20 mouse cellular contexts compared by ENCODE assay signal in genomic region chr15:81852411-81853000, GRCm38 (mm10). TPM values are rescaled to one million over a fixed set of nuclear protein-coding genes. Genes with fewer than 3 reads are reported as not detected.
DNase-seq lines count a peak whose midpoint lies in the region; ATAC-seq and TF ChIP-seq lines count a peak whose summit lies in the region.
"Had no signal": no experiment of that assay in that cellular context is flagged by ENCODE, and none has a peak within 500 bp of the region (broad histone marks: within the 10 kb centered on the region; RNA-seq: fewer than 3 reads in every experiment).

No protein-coding gene starts in this region.

- no peaks in the 10 kb centered on the region for H3K27me3 ChIP-seq in cerebellum, adult 2 months (ENCODE audit: control insufficient read depth, insufficient read depth, low read length)
- H3K27me3 ChIP-seq in kidney, postnatal 0 days (ENCODE audit: insufficient read depth, low read length) = no peaks in the 10 kb centered on the region
- no peaks in the 10 kb centered on the region for H3K27me3 ChIP-seq in liver, embryonic 13.5 days
- H3K27me3 ChIP-seq: forebrain, embryonic 13.5 days; hindbrain, embryonic 12.5 days; intestine, embryonic 15.5 days; neural tube, embryonic 15.5 days; Patski had no signal

- H3K36me3 ChIP-seq in kidney, postnatal 0 days (ENCODE audit: insufficient read depth, low read length) = peaks cover 33% of the 10 kb centered on the region
- peaks cover 61% of the 10 kb centered on the region for H3K36me3 ChIP-seq in liver, embryonic 13.5 days

- H3K27ac ChIP-seq in cerebellum, adult 2 months (ENCODE audit: insufficient read depth, low read length) = peak overlapping the region; percentile 55
- H3K27ac ChIP-seq in kidney, postnatal 0 days = peak overlapping the region; percentile 31; the same call in 1 of the 2 replicates
- peak overlapping the region; percentile 72 for H3K27ac ChIP-seq in liver, embryonic 13.5 days
- H3K27ac ChIP-seq: forebrain, embryonic 13.5 days; hindbrain, embryonic 12.5 days; intestine, embryonic 15.5 days; layer of hippocampus, adult 2 months; limb, embryonic 10.5 days; midbrain, embryonic 10.5 days; neural tube, embryonic 15.5 days had no signal

- peak overlapping the region; percentile 11 for H3K4me3 ChIP-seq in cerebellum, adult 2 months (replicated peaks; ENCODE audit: insufficient read depth, low read depth, low read length)
- no peak overlapping the region for H3K4me3 ChIP-seq in kidney, postnatal 0 days (replicated peaks; ENCODE audit: low read depth, low read length)
- no peak overlapping the region for H3K4me3 ChIP-seq in liver, embryonic 13.5 days (replicated peaks)
- H3K4me3 ChIP-seq: forebrain, embryonic 13.5 days; hindbrain, embryonic 12.5 days; intestine, embryonic 15.5 days; layer of hippocampus, adult 2 months; limb, embryonic 10.5 days; midbrain, embryonic 10.5 days; myocyte; neural tube, embryonic 15.5 days had no signal

- peaks cover 43% of the 10 kb centered on the region for H3K4me1 ChIP-seq in cerebellum, adult 2 months (ENCODE audit: control insufficient read depth, insufficient read depth, low read length)
- H3K4me1 ChIP-seq in kidney, postnatal 0 days (replicated peaks; ENCODE audit: insufficient read depth, low read length) = 0 out of 2 replicates have a peak, but pooled peaks cover 7% of the 10 kb centered on the region
- peaks cover 46% of the 10 kb centered on the region for H3K4me1 ChIP-seq in liver, embryonic 13.5 days (replicated peaks)

- H3K9ac ChIP-seq in kidney, postnatal 0 days (ENCODE audit: low read depth, low read length) = no peak overlapping the region
- no peak overlapping the region for H3K9ac ChIP-seq in liver, embryonic 13.5 days
- H3K9ac ChIP-seq: forebrain, embryonic 13.5 days; hindbrain, embryonic 12.5 days; intestine, embryonic 15.5 days; neural tube, embryonic 15.5 days had no signal

- no peak for TF ChIP-seq CTCF in cerebellum, adult 2 months (IDR thresholded peaks at IDR 0.05; ENCODE audit: borderline replicate concordance, insufficient read depth, low read depth, low read length)
- no peak for TF ChIP-seq CTCF in kidney, postnatal 0 days (IDR thresholded peaks at IDR 0.05; ENCODE audit: low read depth)

- 13% methylated on average over 9 of the region's 9 CpGs for WGBS in cerebellum, adult 2 months
- WGBS in kidney, postnatal 0 days = 80% methylated on average over 9 of the region's 9 CpGs
- WGBS in liver, embryonic 13.5 days (ENCODE audit: insufficient replicate concordance) = 85% methylated on average over 9 of the region's 9 CpGs

- H3K4me2 ChIP-seq in kidney, postnatal 0 days (ENCODE audit: low read length) = no peak overlapping the region
- 0 out of 2 replicates have a peak overlapping the region, but pooled peaks have one; percentile 12 for H3K4me2 ChIP-seq in liver, embryonic 13.5 days
- H3K4me2 ChIP-seq: forebrain, embryonic 13.5 days; hindbrain, embryonic 12.5 days; intestine, embryonic 15.5 days; neural tube, embryonic 15.5 days had no signal

- TF ChIP-seq POLR2A in cerebellum, adult 2 months (IDR thresholded peaks at IDR 0.05; ENCODE audit: borderline replicate concordance, insufficient read depth, low read length) = no peak

- peak; percentile 56 to 71 for DNase-seq in cerebellum, adult 2 months
- DNase-seq in cerebellum, postnatal 4 days (ENCODE audit: low spot score in 2 of 2) = no peak
- no peak for DNase-seq in kidney, postnatal 0 days (ENCODE audit: low spot score)
- DNase-seq in kidney, postnatal 14 days = no peak
- peak; percentile 55 for DNase-seq in brain, adult 2 months (ENCODE audit: low read depth, low spot score)
- no peak for DNase-seq in liver, embryonic 13.5 days
- DNase-seq in lung, postnatal 36 days = no peak
- DNase-seq: lung, adult 2 months; lung, postnatal 4 days had no signal

- no peaks in the 10 kb centered on the region for H3K9me3 ChIP-seq in kidney, postnatal 0 days (replicated peaks; ENCODE audit: low read length)
- no peaks in the 10 kb centered on the region for H3K9me3 ChIP-seq in liver, embryonic 13.5 days (replicated peaks)
- H3K9me3 ChIP-seq: forebrain, embryonic 13.5 days; hindbrain, embryonic 12.5 days; intestine, embryonic 15.5 days; limb, embryonic 10.5 days; midbrain, embryonic 10.5 days; neural tube, embryonic 15.5 days had no signal

- no peak for ATAC-seq in kidney, postnatal 0 days (replicated peaks; ENCODE audit: low FRiP score, low read depth)
- no peak for ATAC-seq in liver, embryonic 13.5 days (ENCODE audit: low read depth)
- ATAC-seq in granulocyte monocyte progenitor cell, adult 5-6 weeks (replicated peaks; ENCODE audit: poor library complexity, severe bottlenecking) = no peak
- ATAC-seq: activated CD4-positive, CD25-positive, alpha-beta regulatory T cell, adult 4 months; forebrain, embryonic 13.5 days; intestine, embryonic 15.5 days; Patski had no signal

RNA-seq across cellular contexts. Expression of gene Tob2, which starts 6.1 kb away (rescaled TPM):
- polyA plus RNA-seq in cerebellum, adult 2 months (2012; rRNA removed) = 36.9 and 51.5 TPM in 2 replicates
- 22.5 and 27.7 TPM in 2 replicates for polyA plus RNA-seq in kidney, postnatal 0 days (2015; fragmentation: Nextera tagmentation; extraction: Ambion mirVana)
- 9.0 and 11.9 TPM in 2 replicates for polyA plus RNA-seq in liver, embryonic 13.5 days (2015; fragmentation: Nextera tagmentation; extraction: Ambion mirVana)
- 35.0 and 39.6 TPM in 2 replicates for total RNA-seq in granulocyte monocyte progenitor cell, adult 5-6 weeks (2014; fragmentation: Nextera tagmentation)
- total RNA-seq in granulocyte monocyte progenitor cell, adult 5-6 weeks (2017) = 14.7 and 19.3 TPM in 2 replicates

RNA-seq across cellular contexts. Expression of gene Phf5a, which starts 19.2 kb away (rescaled TPM):
- polyA plus RNA-seq in cerebellum, adult 2 months (2012; rRNA removed) = 62.4 and 67.3 TPM in 2 replicates
- 103 and 110 TPM in 2 replicates for polyA plus RNA-seq in kidney, postnatal 0 days (2015; fragmentation: Nextera tagmentation; extraction: Ambion mirVana)
- 132 and 139 TPM in 2 replicates for polyA plus RNA-seq in liver, embryonic 13.5 days (2015; fragmentation: Nextera tagmentation; extraction: Ambion mirVana)
- 101 and 107 TPM in 2 replicates for total RNA-seq in granulocyte monocyte progenitor cell, adult 5-6 weeks (2014; fragmentation: Nextera tagmentation)
- 79.2 and 148 TPM in 2 replicates for total RNA-seq in granulocyte monocyte progenitor cell, adult 5-6 weeks (2017)

RNA-seq across cellular contexts. Expression of gene Aco2, which starts 19.6 kb away (rescaled TPM):
- polyA plus RNA-seq in cerebellum, adult 2 months (2012; rRNA removed) = 621 and 638 TPM in 2 replicates
- polyA plus RNA-seq in kidney, postnatal 0 days (2015; fragmentation: Nextera tagmentation; extraction: Ambion mirVana) = 263 and 285 TPM in 2 replicates
- 105 and 122 TPM in 2 replicates for polyA plus RNA-seq in liver, embryonic 13.5 days (2015; fragmentation: Nextera tagmentation; extraction: Ambion mirVana)
- 123 and 126 TPM in 2 replicates for total RNA-seq in granulocyte monocyte progenitor cell, adult 5-6 weeks (2014; fragmentation: Nextera tagmentation)
- total RNA-seq in granulocyte monocyte progenitor cell, adult 5-6 weeks (2017) = 156 and 180 TPM in 2 replicates

RNA-seq across cellular contexts. Expression of gene Tef, which starts 50.3 kb away (rescaled TPM):
- 279 and 288 TPM in 2 replicates for polyA plus RNA-seq in cerebellum, adult 2 months (2012; rRNA removed)
- 17.9 and 19.9 TPM in 2 replicates for polyA plus RNA-seq in kidney, postnatal 0 days (2015; fragmentation: Nextera tagmentation; extraction: Ambion mirVana)
- 4.5 and 5.9 TPM in 2 replicates for polyA plus RNA-seq in liver, embryonic 13.5 days (2015; fragmentation: Nextera tagmentation; extraction: Ambion mirVana)
- 6.6 and 9.4 TPM in 2 replicates for total RNA-seq in granulocyte monocyte progenitor cell, adult 5-6 weeks (2014; fragmentation: Nextera tagmentation)
- total RNA-seq in granulocyte monocyte progenitor cell, adult 5-6 weeks (2017) = 6.9 and 10.1 TPM in 2 replicates

Comparison
In these comparisons a context has a peak if more than half of its experiments do, and no peak if none do; other contexts are left out.
1. DNase-seq: peak in cerebellum, adult 2 months (2 of 2) and brain, adult 2 months (single experiment); none in cerebellum, postnatal 4 days (0 of 2), kidney, postnatal 0 days (single experiment), kidney, postnatal 14 days (single experiment), liver, embryonic 13.5 days (single experiment) and lung, postnatal 36 days (single experiment).
2. Peak in every context shown above with its lines, with median percentiles within 50 percentile points of each other: H3K27ac ChIP-seq.